Mouse (Mus musculus) lung, embryonic 16.5 days (tissue): Measurements from ENCODE around the gene Olfr62. TPM values are rescaled to one million over a fixed set of nuclear protein-coding genes. Genes with fewer than 3 reads are reported as not detected.

Experiments used
- ATAC-seq: fragments of 200-750 bp; cut with Nextera tagmentation; 2 replicates; pipeline ENCODE4 v1.8.0; 2017; ENCODE audit warnings: low read depth, mild to moderate bottlenecking, moderate library complexity
- H3K27ac ChIP-seq: fragments of 300-500 bp; sonication (generic); 2 replicates; pipeline ENCODE4 v1.5.1; 2014; ENCODE audit warnings: mild to moderate bottlenecking, control low read depth, low read length
- H3K27me3 ChIP-seq: fragments of 300-500 bp; sonication (generic); 2 replicates; pipeline ENCODE4 v1.6.1; 2014; ENCODE audit warnings: low read depth, low read length, mixed read lengths; ENCODE audit not compliant: control insufficient read depth, insufficient read depth
- H3K36me3 ChIP-seq: fragments of 300-500 bp; sonication (generic); 2 replicates; pipeline ENCODE4 v1.6.1; 2014; ENCODE audit warnings: low read length; ENCODE audit not compliant: control insufficient read depth, insufficient read depth
- H3K4me1 ChIP-seq: fragments of 300-500 bp; sonication (generic); replicated peaks from 2 replicates; pipeline ENCODE4 v1.6.1; 2014; ENCODE audit warnings: low read length, mixed read lengths; ENCODE audit not compliant: control insufficient read depth, insufficient read depth
- H3K4me2 ChIP-seq: fragments of 300-500 bp; sonication (generic); 2 replicates; pipeline ENCODE4 v1.6.1; 2014; ENCODE audit warnings: low read depth, low read length, control low read depth
- H3K4me3 ChIP-seq: fragments of 300-500 bp; sonication (generic); 2 replicates; pipeline ENCODE4 v1.5.1; 2014; ENCODE audit warnings: mild to moderate bottlenecking, low read length, control low read depth
- H3K9ac ChIP-seq: fragments of 300-500 bp; sonication (generic); 2 replicates; pipeline ENCODE4 v1.6.1; 2014; ENCODE audit warnings: low read length, control low read depth
- H3K9me3 ChIP-seq: fragments of 300-500 bp; sonication (generic); 2 replicates; pipeline ENCODE4 v1.6.1; 2016; ENCODE audit warnings: low read length; ENCODE audit not compliant: control insufficient read depth
- WGBS: fragments of 180-500 bp; shearing (Covaris S2); extraction: QIAGEN DNeasy Blood & Tissue Kit; methylation state at CpG from one replicate; pipeline ENCODE4 v1.1.7; 2014; 5-methylcytosine and 5-hydroxymethylcytosine counted together
- polyA plus RNA-seq: library from polyadenylated mRNA; unstranded; fragments of >200 nt; fragmentation: Nextera tagmentation; extraction: Ambion mirVana; gene quantifications from 2 replicates; pipeline ENCODE4 v1.2.1, GENCODE M21; 2015

The Olfr62 gene
- not detected in 2 replicates for polyA plus RNA-seq

DNA sequence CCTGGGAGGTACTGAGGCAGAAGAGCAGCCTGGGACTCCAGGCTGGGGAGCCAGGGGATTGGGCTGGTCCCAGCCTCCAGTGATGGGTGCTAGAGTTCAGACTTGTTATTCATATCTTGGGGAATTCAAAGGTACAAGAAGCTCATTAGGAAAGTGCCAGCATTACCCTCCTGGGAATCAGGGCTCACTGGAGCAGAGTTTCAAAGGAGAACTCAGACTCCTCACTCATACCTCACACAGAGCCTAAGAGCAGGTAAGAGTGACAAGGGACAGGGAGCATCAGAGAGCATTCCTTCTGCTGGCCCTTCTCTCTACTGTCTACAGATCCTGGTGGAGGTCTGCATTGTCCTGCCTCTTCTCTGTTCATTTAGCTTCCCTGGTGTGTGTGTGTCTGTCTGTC lies at the start of gene Olfr62:
TSS of gene Olfr62 (plus strand) at position 301 of the 400 bp plus-strand sequence.
- Histone ChIP-seq H3K4me2 (no peak within 1 kb of the TSS), H3K4me1 (no peaks in the 10 kb centered on the region), H3K9ac (no peak within 1 kb of the TSS), H3K27me3 (no peaks in the 10 kb centered on the region), H3K4me3 (no peak within 1 kb of the TSS), H3K36me3 (no peaks in the 10 kb centered on the region), H3K27ac (no peak within 1 kb of the TSS), H3K9me3 (no peaks in the 10 kb centered on the region)
- ATAC-seq, result no peak

DNA sequence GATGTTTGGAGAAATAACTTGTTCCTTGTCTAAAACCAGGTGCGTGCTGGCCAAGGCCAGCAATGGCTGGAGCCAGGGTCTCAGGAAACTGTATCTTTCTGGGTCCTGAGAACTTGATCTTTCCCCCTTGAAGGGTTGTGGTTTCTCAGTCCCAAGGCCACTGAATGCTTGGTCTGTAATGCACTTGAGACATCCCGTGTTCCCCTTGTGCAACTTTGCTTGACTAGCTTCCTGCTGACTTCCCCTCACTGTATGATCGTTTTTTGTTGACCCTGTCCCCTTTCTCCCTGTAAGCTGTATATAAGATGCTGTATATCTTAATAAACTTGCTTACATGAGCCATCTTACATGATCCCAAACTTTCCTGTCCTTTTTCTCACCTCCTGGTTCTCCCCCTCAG lies 48.9 kb upstream of the Olfr62 start:
- Histone ChIP-seq H3K4me2 (no peak overlapping the region), H3K4me3 (no peak overlapping the region), H3K36me3 (no peaks in the 10 kb centered on the region), H3K9me3 (no peaks in the 10 kb centered on the region), H3K27me3 (no peaks in the 10 kb centered on the region), H3K9ac (no peak overlapping the region), H3K4me1 (no peaks in the 10 kb centered on the region), H3K27ac (no peak overlapping the region)
- 55% methylated on average over 3 of the region's 3 CpGs for WGBS
- ATAC-seq, result no peak

DNA sequence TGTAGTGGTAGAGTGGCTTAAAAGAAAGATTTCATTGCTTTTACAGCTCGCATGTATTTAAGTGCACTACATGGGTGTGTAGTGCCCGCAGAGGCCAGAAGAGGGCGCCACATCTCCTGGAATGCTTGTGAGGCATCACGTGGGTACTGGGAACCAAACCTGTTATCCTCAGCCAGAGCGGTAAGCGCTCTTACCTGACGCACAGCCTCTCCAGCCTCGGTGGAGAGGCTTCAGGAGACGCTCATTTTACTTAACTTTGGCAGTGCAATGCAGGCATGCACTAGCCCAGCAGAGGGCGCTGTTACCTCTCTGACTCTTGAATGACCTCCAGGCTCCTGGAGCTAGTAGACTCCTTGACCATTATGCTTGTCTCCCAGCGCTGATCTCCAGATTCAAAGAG lies 46.1 kb upstream of the Olfr62 start:
- no peaks in the 10 kb centered on the region for H3K36me3 ChIP-seq
- H3K4me2 ChIP-seq, result no peak overlapping the region
- no peak overlapping the region for H3K9ac ChIP-seq
- no peaks in the 10 kb centered on the region for H3K4me1 ChIP-seq
- no peaks in the 10 kb centered on the region; the same call in 1 of the 2 replicates for H3K9me3 ChIP-seq
- H3K4me3 ChIP-seq, result no peak overlapping the region
- no peak overlapping the region for H3K27ac ChIP-seq
- WGBS, result 20% methylated on average over 11 of the region's 11 CpGs
- no peak for ATAC-seq
- H3K27me3 ChIP-seq, result no peaks in the 10 kb centered on the region

DNA sequence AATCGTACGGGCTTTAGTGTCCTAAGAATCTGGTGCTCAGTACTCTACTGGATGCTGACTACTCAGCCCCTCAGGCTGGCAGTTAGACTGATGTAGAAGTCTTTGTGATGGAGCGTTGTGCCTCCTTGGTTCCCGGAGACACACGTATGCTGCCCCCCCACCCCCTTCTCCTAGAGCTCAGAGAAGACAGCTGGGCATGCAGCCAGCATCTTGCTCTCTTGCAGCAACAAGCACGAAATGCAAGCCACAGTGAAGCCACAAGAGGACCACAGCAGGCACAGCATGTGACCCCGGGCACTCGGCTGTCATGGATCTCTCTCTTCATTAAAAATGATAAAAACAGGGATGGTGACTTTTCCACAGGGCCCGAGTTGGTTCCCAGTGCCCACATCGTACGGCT lies 43.3 kb upstream of the Olfr62 start:
- H3K27me3 ChIP-seq, result no peaks in the 10 kb centered on the region
- no peaks in the 10 kb centered on the region for H3K4me1 ChIP-seq
- no peak overlapping the region for H3K27ac ChIP-seq
- no peak overlapping the region for H3K4me2 ChIP-seq
- no peak overlapping the region for H3K4me3 ChIP-seq
- WGBS, result 76% methylated on average over 11 of the region's 11 CpGs
- H3K36me3 ChIP-seq, result no peaks in the 10 kb centered on the region
- H3K9me3 ChIP-seq, result peaks cover 2% of the 10 kb centered on the region; the same call in 1 of the 2 replicates
- no peak overlapping the region for H3K9ac ChIP-seq
- no peak for ATAC-seq

DNA sequence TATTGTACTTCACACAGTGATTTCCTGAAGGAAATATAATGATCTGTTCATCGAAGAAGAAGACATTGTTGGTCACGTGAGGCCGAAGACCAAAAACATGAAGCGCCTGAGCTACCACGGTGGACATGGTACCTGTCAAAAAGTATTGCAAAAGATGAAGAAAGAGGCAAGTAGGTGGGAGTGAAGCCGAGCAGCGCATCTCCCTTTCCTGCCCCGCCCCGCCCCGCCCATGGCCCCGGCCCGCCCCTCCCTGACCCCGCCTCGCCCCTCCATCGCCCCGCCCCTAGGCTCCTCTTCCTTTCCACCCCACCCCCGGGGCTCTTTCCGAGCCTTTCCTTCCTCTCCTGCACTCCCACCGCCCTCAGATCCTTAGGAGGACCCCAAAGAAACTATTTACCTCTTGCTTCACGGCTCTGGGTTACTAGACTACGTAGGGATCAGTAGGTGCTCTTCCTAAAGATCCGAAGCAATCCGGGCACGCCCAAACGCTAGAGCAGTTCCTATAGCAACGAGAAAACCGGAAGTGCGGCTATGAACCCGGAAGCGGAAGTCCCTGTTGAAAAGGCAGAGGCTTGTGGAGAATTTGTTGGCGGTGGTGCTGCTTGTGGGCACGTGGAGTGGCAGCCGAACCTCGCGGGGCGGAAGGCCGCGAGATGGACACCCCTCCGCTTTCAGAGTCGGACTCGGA lies 38.3 kb upstream of the Olfr62 start, which contains the start of the genes Cfap57 and Ebna1bp2:
TSS of gene Cfap57 (minus strand) at position 499 of the 688 bp plus-strand sequence.
TSS of gene Ebna1bp2 (plus strand) at position 521 of the 688 bp plus-strand sequence.
- peak within 1 kb of the TSS; percentile 76 for H3K4me3 ChIP-seq
- no peaks in the 10 kb centered on the region for H3K27me3 ChIP-seq
- WGBS, result 1% methylated on average over 38 of the region's 41 CpGs
- peaks cover 2% of the 10 kb centered on the region; the same call in 1 of the 2 replicates for H3K9me3 ChIP-seq
- peak; percentile 95 for ATAC-seq
- peak within 1 kb of the TSS; percentile 3; the same call in 1 of the 2 replicates for H3K27ac ChIP-seq
- H3K4me2 ChIP-seq, result peak within 1 kb of the TSS; percentile 94
- peak within 1 kb of the TSS; percentile 77 for H3K9ac ChIP-seq
- peaks cover 13% of the 10 kb centered on the region for H3K36me3 ChIP-seq
- peaks cover 10% of the 10 kb centered on the region for H3K4me1 ChIP-seq

DNA sequence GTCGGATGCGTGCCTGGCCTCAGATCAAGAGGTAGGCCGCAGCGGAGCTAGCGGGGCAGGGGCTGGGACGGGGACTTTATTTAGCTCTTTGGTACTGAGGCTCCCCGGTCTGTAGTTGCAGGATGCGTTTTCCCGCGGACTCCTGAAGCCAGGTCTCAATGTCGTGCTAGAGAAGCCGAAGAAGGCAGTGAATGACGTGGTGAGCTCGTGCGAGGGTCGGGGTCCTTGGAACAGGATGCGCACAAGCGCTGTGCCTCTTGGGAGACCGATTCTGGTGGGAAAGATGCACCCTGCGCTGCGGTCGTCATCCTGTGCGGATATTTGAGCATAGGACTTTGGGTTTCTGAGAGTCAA lies 37.8 kb upstream of the Olfr62 start:
- Histone ChIP-seq H3K36me3 (peaks cover 15% of the 10 kb centered on the region), H3K9me3 (peaks cover 2% of the 10 kb centered on the region; the same call in 1 of the 2 replicates), H3K4me1 (peaks cover 10% of the 10 kb centered on the region), H3K27me3 (no peaks in the 10 kb centered on the region), H3K9ac (peak overlapping the region; percentile 77), H3K4me3 (peak overlapping the region; percentile 76), H3K27ac (peak overlapping the region; percentile 3; the same call in 1 of the 2 replicates), H3K4me2 (peak overlapping the region; percentile 94)
- WGBS, result under 1% methylated on average over 23 of the region's 23 CpGs
- ATAC-seq, result peak; percentile 59

- H3K4me3 ChIP-seq, result peak overlapping the region; percentile 76
- peaks cover 10% of the 10 kb centered on the region for H3K4me1 ChIP-seq
- H3K27me3 ChIP-seq, result no peaks in the 10 kb centered on the region
- 86% methylated on average over 9 of the region's 9 CpGs for WGBS
- H3K27ac ChIP-seq, result no peak overlapping the region
- H3K9ac ChIP-seq, result peak overlapping the region; percentile 77
- no peak for ATAC-seq
- peaks cover 15% of the 10 kb centered on the region for H3K36me3 ChIP-seq
- H3K9me3 ChIP-seq, result peaks cover 2% of the 10 kb centered on the region; the same call in 1 of the 2 replicates
- peak overlapping the region; percentile 94 for H3K4me2 ChIP-seq
Observed at GRCm38 (mm10) chr4:118621781-118622180, 37.0 kb upstream of the Olfr62 start.

- no peak overlapping the region for H3K9ac ChIP-seq
- no peaks in the 10 kb centered on the region for H3K27me3 ChIP-seq
- no peak for ATAC-seq
- no peaks in the 10 kb centered on the region for H3K9me3 ChIP-seq
- H3K27ac ChIP-seq, result no peak overlapping the region
- peaks cover 15% of the 10 kb centered on the region for H3K36me3 ChIP-seq
- no peak overlapping the region for H3K4me3 ChIP-seq
- no peaks in the 10 kb centered on the region for H3K4me1 ChIP-seq
- 93% methylated on average over 5 of the region's 5 CpGs for WGBS
- no peak overlapping the region for H3K4me2 ChIP-seq
Observed at GRCm38 (mm10) chr4:118630261-118630660, 28.5 kb upstream of the Olfr62 start.

DNA sequence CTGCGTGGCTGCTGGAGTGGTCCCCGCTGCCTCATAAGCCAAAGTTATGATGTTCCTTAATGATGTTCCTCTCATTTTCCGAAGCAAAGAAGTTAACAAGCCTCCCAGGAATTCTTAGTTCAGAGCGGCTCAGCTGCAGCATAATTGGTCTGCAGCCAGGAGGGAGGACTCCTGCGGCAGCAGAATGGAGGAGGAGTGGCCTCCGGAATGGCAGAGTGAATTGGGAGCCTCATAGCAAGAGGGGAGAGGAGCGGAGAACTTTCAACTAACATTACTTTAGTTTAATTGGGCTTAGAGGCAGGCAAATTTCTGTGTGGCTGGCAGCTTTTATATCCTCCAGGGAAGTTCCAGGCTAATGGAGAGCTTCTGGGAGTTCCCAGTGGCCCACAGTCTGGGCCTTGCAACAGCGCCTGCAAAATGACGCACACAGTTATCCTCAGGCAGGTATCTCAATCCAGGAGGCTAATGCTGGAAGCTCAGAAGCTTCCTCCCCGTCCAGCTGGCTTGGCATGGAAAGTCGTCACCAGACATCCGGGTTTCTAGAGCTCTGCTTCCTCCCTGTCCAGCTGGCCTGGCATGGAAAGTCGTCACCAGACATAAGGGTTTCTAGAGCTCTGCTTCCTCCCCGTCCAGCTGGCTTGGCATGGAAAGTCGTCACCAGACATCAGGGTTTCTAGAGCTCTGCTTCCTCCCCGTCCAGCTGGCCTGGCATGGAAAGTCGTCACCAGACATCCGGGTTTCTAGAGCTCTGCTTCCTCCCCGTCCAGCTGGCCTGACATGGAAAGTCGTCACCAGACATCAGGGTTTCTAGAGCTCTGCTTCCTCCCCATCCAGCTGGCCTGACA lies 16.2 kb upstream of the Olfr62 start:
- no peaks in the 10 kb centered on the region for H3K4me1 ChIP-seq
- peak overlapping the region; percentile 13; the same call in 1 of the 2 replicates for H3K4me2 ChIP-seq
- no peak overlapping the region for H3K9ac ChIP-seq
- H3K27me3 ChIP-seq, result no peaks in the 10 kb centered on the region
- H3K9me3 ChIP-seq, result no peaks in the 10 kb centered on the region
- 0 out of 2 replicates have a peak, but pooled peaks have one; percentile 45 for ATAC-seq
- H3K36me3 ChIP-seq, result no peaks in the 10 kb centered on the region
- no peak overlapping the region for H3K4me3 ChIP-seq
- no peak overlapping the region for H3K27ac ChIP-seq
- WGBS, result 35% methylated on average over 20 of the region's 20 CpGs
